In the genomic region with DNA sequence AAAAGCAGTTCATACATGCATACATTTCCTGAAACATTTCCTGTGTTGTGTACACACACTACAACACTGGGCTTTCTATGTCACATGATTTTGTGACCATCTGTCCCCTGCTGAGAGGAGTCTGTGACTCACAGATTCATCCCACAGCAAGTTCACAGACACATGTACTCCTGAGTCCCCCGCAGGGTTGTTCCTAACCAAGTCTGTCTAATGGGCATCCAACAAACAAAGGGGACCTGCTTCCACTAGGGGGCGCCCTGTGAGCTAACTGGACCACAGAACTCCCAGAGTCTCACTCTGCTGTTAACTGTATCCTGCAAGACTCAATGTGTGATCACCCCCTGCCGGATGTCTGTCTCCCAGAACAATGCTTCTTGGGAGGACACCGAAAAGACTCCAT, we compare ENCODE assay signal across 9 mouse cellular contexts.
DNase-seq lines count a peak whose midpoint lies in the region; ATAC-seq lines count a peak whose summit lies in the region.
"Had no signal": no experiment of that assay in that cellular context is flagged by ENCODE, and none has a peak within 500 bp of the region (broad histone marks: within the 10 kb centered on the region; RNA-seq: fewer than 3 reads in every experiment).

No protein-coding gene starts in this region.

- intact Hi-C loops in heart, postnatal 25 days (cut with DNase I): no loop called here

- DNase-seq in embryo, embryonic 10.5 days (ENCODE audit: low spot score): peak; percentile 16
- no peak for DNase-seq in embryo, embryonic 11 days
- peak; percentile 10 for DNase-seq in lung, postnatal 36 days
- no peak for DNase-seq in lung, postnatal 25 days (ENCODE audit: low spot score)
- DNase-seq in cerebellum, postnatal 14 days: peak; percentile 66 to 67
- DNase-seq in right cerebral cortex, postnatal 10 days (ENCODE audit: low spot score in 2 of 2): peak; percentile 48 to 61
- no peak for DNase-seq in heart, postnatal 25 days (ENCODE audit: low spot score)

- ATAC-seq in monocyte, adult 5-6 weeks (replicated peaks; ENCODE audit: insufficient number of reproducible peaks, low FRiP score, low TSS enrichment, poor library complexity, severe bottlenecking): no peak
- ATAC-seq: forebrain, embryonic 15.5 days had no signal

Comparison
In these comparisons a context has a peak if more than half of its experiments do, and no peak if none do; other contexts are left out.
1. DNase-seq: peak in embryo, embryonic 10.5 days (single experiment), lung, postnatal 36 days (single experiment), cerebellum, postnatal 14 days (2 of 2) and right cerebral cortex, postnatal 10 days (2 of 2); none in embryo, embryonic 11 days (single experiment), lung, postnatal 25 days (single experiment) and heart, postnatal 25 days (single experiment).